In the genomic region with DNA sequence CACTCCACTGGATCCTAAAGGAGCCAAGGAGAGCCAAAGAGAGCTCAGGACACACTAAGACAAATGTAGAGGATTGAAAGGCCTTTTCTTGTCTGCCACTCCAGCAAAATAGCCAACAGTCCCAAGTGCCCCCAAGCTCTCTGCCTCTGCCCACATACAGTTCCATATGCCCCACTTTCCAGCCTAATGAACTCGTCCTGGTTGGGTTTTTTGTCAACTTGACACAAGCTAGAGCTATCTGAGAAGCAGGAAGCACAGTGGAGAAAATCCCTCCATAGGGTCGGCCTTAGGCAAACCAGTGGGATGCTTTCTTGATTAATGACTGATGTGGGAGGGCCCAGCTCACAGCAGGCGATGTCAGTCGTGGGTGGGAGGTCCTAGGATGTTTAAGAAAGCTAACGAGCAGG, we compare ENCODE assay signal across 10 mouse cellular contexts.
DNase-seq lines count a peak whose midpoint lies in the region; ATAC-seq and TF ChIP-seq lines count a peak whose summit lies in the region.
"Had no signal": no experiment of that assay in that cellular context is flagged by ENCODE, and none has a peak within 500 bp of the region (broad histone marks: within the 10 kb centered on the region; RNA-seq: fewer than 3 reads in every experiment).

No protein-coding gene starts in this region.

- H3K27ac ChIP-seq in heart, embryonic 16.5 days (ENCODE audit: low read length), result peak overlapping the region; percentile 82
- H3K27ac ChIP-seq in hindbrain, embryonic 13.5 days, result peak overlapping the region; percentile 78
- H3K27ac ChIP-seq in midbrain, postnatal 0 days (ENCODE audit: low read depth, low read length), result peak overlapping the region; percentile 34; the same call in 1 of the 2 replicates

- no peak overlapping the region for H3K4me3 ChIP-seq in heart, embryonic 16.5 days (ENCODE audit: low read length)
- H3K4me3 ChIP-seq in hindbrain, embryonic 13.5 days, result no peak overlapping the region
- no peak overlapping the region for H3K4me3 ChIP-seq in midbrain, postnatal 0 days (ENCODE audit: low read depth, low read length)
- H3K4me3 ChIP-seq: megakaryocyte, embryonic 14.5 days had no signal

- no peak for DNase-seq in heart, adult 9 months (ENCODE audit: low spot score in 2 of 2)
- DNase-seq in embryo, embryonic 10.5 days (ENCODE audit: low spot score), result peak; percentile 69
- no peak for DNase-seq in midbrain, postnatal 0 days (ENCODE audit: low spot score)
- DNase-seq in urinary bladder, postnatal 10 days (ENCODE audit: low spot score), result no peak
- DNase-seq in left cerebral cortex, adult 8-10 months (ENCODE audit: low spot score in 2 of 2), result no peak
- no peak for DNase-seq in gastrocnemius, adult 8-10 months (ENCODE audit: low spot score in 2 of 2)

- no peaks in the 10 kb centered on the region for H3K9me3 ChIP-seq in heart, embryonic 16.5 days (replicated peaks; ENCODE audit: control insufficient read depth, low read length)
- no peaks in the 10 kb centered on the region for H3K9me3 ChIP-seq in hindbrain, embryonic 13.5 days
- H3K9me3 ChIP-seq in midbrain, postnatal 0 days (ENCODE audit: low read length), result no peaks in the 10 kb centered on the region

- peak; percentile 20; the same call in 1 of the 2 replicates for ATAC-seq in heart, embryonic 16.5 days (replicated peaks; ENCODE audit: extremely low read depth, insufficient read depth, low FRiP score)
- ATAC-seq in hindbrain, embryonic 13.5 days (ENCODE audit: low FRiP score), result peak; percentile 25
- peak; percentile 27 for ATAC-seq in midbrain, postnatal 0 days (ENCODE audit: low FRiP score)

- no peaks in the 10 kb centered on the region for H3K27me3 ChIP-seq in heart, embryonic 16.5 days (ENCODE audit: control insufficient read depth, insufficient read depth, low read length)
- 0 out of 2 replicates have a peak, but pooled peaks cover 2% of the 10 kb centered on the region for H3K27me3 ChIP-seq in hindbrain, embryonic 13.5 days
- no peaks in the 10 kb centered on the region for H3K27me3 ChIP-seq in midbrain, postnatal 0 days (ENCODE audit: insufficient read depth, low read length)
- H3K27me3 ChIP-seq: CH12.LX; megakaryocyte, embryonic 14.5 days had no signal

- peaks cover 36% of the 10 kb centered on the region for H3K4me1 ChIP-seq in heart, embryonic 16.5 days (ENCODE audit: control insufficient read depth, insufficient read depth, low read length)
- peaks cover 60% of the 10 kb centered on the region for H3K4me1 ChIP-seq in hindbrain, embryonic 13.5 days (replicated peaks)
- 0 out of 2 replicates have a peak, but pooled peaks cover 2% of the 10 kb centered on the region for H3K4me1 ChIP-seq in midbrain, postnatal 0 days (ENCODE audit: insufficient read depth, low read length)
- H3K4me1 ChIP-seq: megakaryocyte, embryonic 14.5 days had no signal

- peak overlapping the region; percentile 56 for H3K4me2 ChIP-seq in heart, embryonic 16.5 days (ENCODE audit: low read depth, low read length)
- H3K4me2 ChIP-seq in hindbrain, embryonic 13.5 days, result no peak overlapping the region
- H3K4me2 ChIP-seq in midbrain, postnatal 0 days (ENCODE audit: low read depth, low read length, poor library complexity, severe bottlenecking), result no peak overlapping the region

- TF ChIP-seq CTCF in midbrain, postnatal 0 days (IDR thresholded peaks at IDR 0.05), result no peak

- 23% methylated on average over 5 of the region's 5 CpGs for WGBS in heart, embryonic 16.5 days
- 2% methylated on average over 5 of the region's 5 CpGs for WGBS in hindbrain, embryonic 13.5 days
- WGBS in midbrain, postnatal 0 days, result 19% methylated on average over 5 of the region's 5 CpGs

- H3K9ac ChIP-seq in heart, embryonic 16.5 days (ENCODE audit: low read length), result peak overlapping the region; percentile 42
- no peak overlapping the region for H3K9ac ChIP-seq in hindbrain, embryonic 13.5 days
- no peak overlapping the region for H3K9ac ChIP-seq in midbrain, postnatal 0 days (replicated peaks; ENCODE audit: low read length, poor library complexity, severe bottlenecking)

- H3K36me3 ChIP-seq in heart, embryonic 16.5 days (ENCODE audit: control insufficient read depth, insufficient read depth), result no peaks in the 10 kb centered on the region
- H3K36me3 ChIP-seq in hindbrain, embryonic 13.5 days, result no peaks in the 10 kb centered on the region
- no peaks in the 10 kb centered on the region for H3K36me3 ChIP-seq in midbrain, postnatal 0 days (ENCODE audit: insufficient read depth, low read length)
